Mouse (Mus musculus) left cerebral cortex, postnatal 36 days (tissue): ENCODE measurements around the gene Neurod1. TPM values are rescaled to one million over a fixed set of nuclear protein-coding genes. Genes with fewer than 3 reads are reported as not detected.
A peak's percentile ranks its signal among the peaks of the same experiment; 100 is the strongest.

ENCODE experiments used
- DNase-seq, 2 experiments: peaks; one replicate each; pipeline ENCODE4 v3.0.0; 2021 to 2022; ENCODE audit warnings: low spot score in 2 of 2, mixed read lengths in 1 of 2
- intact Hi-C: fragments of 180-260 bp; cut with DNase I; formaldehyde crosslinking; loops from one replicate; pipeline ENCODE4 v1.15.1; 2025
- total RNA-seq, 2 experiments: library from RNA; stranded (reverse); gene quantifications; 2 replicates each; pipeline ENCODE4 v1.2.3; 2021

Gene Neurod1
- total RNA-seq, 2 experiments from 2014 or later, result 14.6 to 18.9 TPM

GRCm38 (mm10) chr2:79447198-79447597 lies 9.4 kb downstream of the Neurod1 start:
- intact Hi-C loops, result no loop called here
- DNase-seq, result no peak

- DNase-seq, result no peak
- intact Hi-C loops, result no loop called here
These were observed 12.5 kb downstream of the Neurod1 start for GRCm38 (mm10) chr2:79443861-79444620.

DNA sequence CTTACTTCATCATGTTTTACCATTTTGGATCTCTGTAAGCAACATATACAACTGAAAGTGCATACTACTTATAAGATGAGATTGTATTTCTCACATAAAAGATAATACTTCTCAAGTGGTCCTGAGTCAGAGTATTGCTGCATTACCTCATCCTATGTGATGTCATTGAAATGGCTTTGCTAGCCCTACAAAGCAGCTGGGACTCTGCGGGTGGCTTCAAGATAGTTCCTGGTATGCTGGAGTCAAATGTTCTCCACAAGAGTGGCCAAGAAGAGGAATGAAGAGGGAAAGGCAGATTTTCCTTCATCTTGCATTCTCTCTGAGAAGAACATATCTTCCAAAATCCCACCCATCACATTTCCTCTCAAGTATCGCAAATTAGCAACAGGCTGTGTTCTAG lies 13.2 kb downstream of the Neurod1 start:
- DNase-seq, result no peak
- intact Hi-C loops, result no loop called here

DNA sequence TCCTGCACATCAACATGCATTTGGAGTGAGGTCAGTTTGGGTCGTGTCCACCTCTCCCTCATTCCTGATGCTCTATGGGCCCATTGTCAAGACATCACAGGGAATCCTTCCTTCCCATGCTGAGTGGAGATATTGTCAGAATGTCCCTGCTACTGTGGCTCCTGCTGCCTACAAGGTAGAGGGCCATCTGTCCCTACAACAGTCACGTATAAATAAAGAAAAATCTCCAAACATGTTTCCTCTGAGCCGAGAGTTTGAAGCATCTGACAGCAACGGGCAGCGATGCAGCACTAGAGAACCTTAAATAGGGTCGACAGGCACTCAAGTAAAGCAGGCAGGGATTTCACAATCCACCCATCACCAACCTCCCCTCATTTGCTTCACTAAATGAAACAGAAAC lies 13.6 kb downstream of the Neurod1 start:
- intact Hi-C loops, result no loop called here

GRCm38 (mm10) chr2:79442227-79442626 lies 14.3 kb downstream of the Neurod1 start:
- DNase-seq, result no peak
- intact Hi-C loops, result no loop called here

More for the DNA sequence above, 13.6 kb downstream of the Neurod1 start:
- no peak for DNase-seq

- DNase-seq, result no peak
- intact Hi-C loops, result no loop called here
These were observed 26.5 kb downstream of the Neurod1 start for GRCm38 (mm10) chr2:79430061-79430460.

GRCm38 (mm10) chr2:79429650-79430049 lies 26.9 kb downstream of the Neurod1 start:
- DNase-seq, result no peak
- intact Hi-C loops, result loop anchor here (2.0 kb wide), 1 partner anchor 23 kb away; no protein-coding TSS in a partner anchor

DNA sequence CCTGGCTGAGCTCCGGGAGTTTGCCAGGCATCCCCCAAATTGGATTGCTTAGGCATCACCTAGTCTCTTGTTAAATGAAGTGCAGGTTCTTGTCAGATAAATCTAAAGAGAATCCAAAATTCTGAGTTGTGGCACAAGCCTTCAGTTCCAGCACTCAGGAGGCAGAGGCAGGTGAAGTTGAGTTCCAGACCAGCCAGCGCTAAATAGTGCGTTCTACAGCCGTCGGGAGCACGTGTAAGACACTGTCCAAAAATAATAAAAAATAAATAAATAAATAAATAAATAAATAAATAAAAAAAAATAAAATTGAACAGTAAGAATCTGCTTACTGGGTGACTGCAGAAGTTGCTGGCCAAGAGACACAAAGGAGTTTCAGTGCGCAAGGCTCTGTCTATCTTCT lies 27.4 kb downstream of the Neurod1 start:
- DNase-seq, result no peak
- intact Hi-C loops, result loop anchor here (2.0 kb wide), 1 partner anchor 24 kb away; no protein-coding TSS in a partner anchor

DNA sequence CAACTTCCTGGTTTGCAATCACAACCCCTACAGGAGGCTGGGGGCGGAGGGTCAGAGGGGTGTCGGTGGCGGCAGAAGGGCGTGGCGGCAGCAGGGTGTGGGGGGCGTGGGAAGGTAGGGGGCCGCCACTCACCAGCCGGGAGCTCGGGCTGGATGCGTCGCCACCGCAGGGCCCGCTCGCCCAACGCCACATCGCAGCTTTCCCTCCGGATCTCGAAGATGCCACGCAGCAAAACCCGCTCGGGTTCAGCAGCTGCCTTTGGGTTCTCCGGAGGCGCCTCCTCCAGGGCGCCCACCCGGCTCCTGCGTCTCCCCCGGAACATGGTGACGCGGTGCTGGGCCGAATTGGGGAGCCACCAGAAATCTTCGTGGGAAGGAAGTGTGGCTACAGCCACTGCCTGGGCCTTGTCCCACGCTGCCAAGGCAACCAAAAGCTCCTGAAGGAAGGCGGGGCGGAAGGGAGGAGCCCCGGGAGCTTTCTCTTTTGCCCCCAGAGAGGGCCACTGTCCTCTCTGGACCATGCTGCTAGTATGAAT lies 27.9 kb downstream of the Neurod1 start:
- DNase-seq, result peak; percentile 24 to 49
- intact Hi-C loops, result loop anchor here (2.0 kb wide), 1 partner anchor 24 kb away; no protein-coding TSS in a partner anchor

DNA sequence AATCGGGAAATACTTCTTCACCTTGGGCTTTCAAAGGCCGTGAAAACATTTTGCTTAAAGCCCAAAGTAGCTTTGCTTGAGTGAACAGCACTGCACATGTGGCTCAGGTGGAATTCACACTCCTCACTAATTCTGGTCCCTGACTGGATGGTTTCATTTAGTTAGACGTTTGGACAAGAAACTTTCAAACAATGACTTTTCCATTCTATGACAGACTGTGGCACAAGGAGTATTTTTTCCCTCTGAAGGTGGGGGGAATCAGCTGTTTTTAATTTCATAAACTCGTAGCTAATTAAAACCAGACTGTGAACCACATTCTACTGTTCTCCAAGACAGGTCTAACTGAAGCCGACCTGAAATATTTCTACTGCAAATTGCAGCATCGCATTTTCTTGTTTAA lies 28.5 kb downstream of the Neurod1 start:
- intact Hi-C loops, result loop anchor here (2.0 kb wide), 1 partner anchor 25 kb away; no protein-coding TSS in a partner anchor
- DNase-seq, result no peak

- DNase-seq, result no peak
- intact Hi-C loops, result no loop called here
These were observed 34.9 kb downstream of the Neurod1 start for GRCm38 (mm10) chr2:79421696-79422095.

DNA sequence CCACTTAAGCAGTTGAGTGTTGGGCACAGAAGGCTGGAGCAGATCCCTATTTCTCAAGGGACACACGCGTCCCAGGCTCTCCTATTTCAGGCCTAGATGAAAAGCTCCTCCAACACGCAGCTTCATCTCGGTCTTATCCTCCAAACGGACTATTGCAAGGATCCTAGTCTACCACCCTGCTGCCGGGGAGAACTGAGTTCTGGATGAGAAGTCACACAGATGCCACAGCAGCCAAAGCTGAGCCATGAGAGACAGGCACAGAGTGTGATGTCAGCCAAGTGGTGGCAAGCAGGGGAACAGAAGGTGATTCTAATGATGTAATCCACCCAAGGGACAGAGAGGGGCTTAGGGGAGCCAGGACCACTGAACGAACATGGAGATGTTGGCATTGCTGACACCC lies 42.0 kb downstream of the Neurod1 start:
- intact Hi-C loops, result no loop called here
- no peak for DNase-seq

DNA sequence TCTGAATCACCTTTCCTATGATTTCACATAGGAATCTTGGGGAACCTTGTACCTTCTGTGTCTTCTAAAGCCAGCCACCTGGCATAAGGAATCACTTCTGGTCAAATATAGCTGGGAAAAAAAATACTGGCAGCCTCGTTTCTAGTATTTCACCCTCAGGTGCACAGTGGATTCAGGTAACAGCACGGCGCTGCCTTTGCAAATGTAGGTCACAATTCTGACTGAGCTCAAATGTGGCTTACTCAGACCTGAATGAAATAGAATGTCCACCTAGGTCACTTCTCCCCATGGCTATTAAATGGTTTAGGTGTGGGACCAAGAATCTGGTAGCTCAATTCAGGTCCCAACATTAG lies 45.7 kb downstream of the Neurod1 start:
- no peak for DNase-seq
- intact Hi-C loops, result no loop called here

- no peak for DNase-seq
- intact Hi-C loops, result no loop called here
These were observed 46.2 kb downstream of the Neurod1 start for GRCm38 (mm10) chr2:79410247-79410902.

GRCm38 (mm10) chr2:79405661-79406405 lies 50.7 kb downstream of the Neurod1 start:
- no peak for DNase-seq
- intact Hi-C loops, result no loop called here

Other genes starting within 250 kb of the Neurod1 start
- gene Itga4, start 201.3 kb downstream of the Neurod1 start, total RNA-seq, result 10 to 100 TPM; 10.4 to 15.1 TPM
- 1 to 10 TPM; 3.0 to 6.7 TPM for gene Cerkl, start within 50 bp of the Neurod1 start, total RNA-seq
- 10 to 100 TPM; 32.3 to 39.3 TPM for gene Itprid2, start 178.6 kb upstream of the Neurod1 start, total RNA-seq